In genomic region chr9:57923046-57923445, GRCm38 (mm10) we compare ENCODE assay signal across 17 mouse cellular contexts.
"Had no signal": no experiment of that assay in that cellular context is flagged by ENCODE, and none has a peak within 500 bp of the region (broad histone marks: within the 10 kb centered on the region; RNA-seq: fewer than 3 reads in every experiment).

No protein-coding gene starts in this region.

- ATAC-seq: hindbrain, postnatal 0 days; intestine, embryonic 16.5 days; liver, embryonic 12.5 days had no signal

- DNase-seq: gastrocnemius, postnatal 14 days; gastrocnemius, postnatal 36 days; heart, adult 18-20 months; heart, postnatal 10 days; heart, postnatal 36 days; kidney, adult 11 months; kidney, adult 2 months; kidney, adult 9 months; kidney, postnatal 14 days; kidney, postnatal 36 days; layer of hippocampus, adult 9-11 months; layer of hippocampus, postnatal 36 days; left cerebral cortex, postnatal 4 days; lung, adult 18-20 months had no signal
